Mouse (Mus musculus): ENCODE results near the gene Espnl. TPM values are rescaled to one million over a fixed set of nuclear protein-coding genes. Genes with fewer than 3 reads are reported as not detected.
A peak's percentile ranks its signal among the peaks of the same experiment; 100 is the strongest.

The Espnl gene
- polyA plus RNA-seq, 1 experiment from 2014 or later = 0.04 TPM

- Histone ChIP-seq H3K4me1 (peaks cover 12% of the 10 kb centered on the region; the same call in 1 of the 2 replicates), H3K9ac (no peak overlapping the region), H3K27me3 (no peaks in the 10 kb centered on the region), H3K4me3 (peak overlapping the region; percentile 68), H3K27ac (no peak overlapping the region), H3K9me3 (no peaks in the 10 kb centered on the region), H3K4me2 (peak overlapping the region; percentile 83), H3K36me3 (0 out of 2 replicates have a peak, but pooled peaks cover 6% of the 10 kb centered on the region)
- no peak for ATAC-seq (ENCODE audit: insufficient number of reproducible peaks, low FRiP score, low TSS enrichment, low read depth)
- WGBS = 75% methylated on average over 13 of the region's 13 CpGs
Observed at GRCm38 (mm10) chr1:91299026-91299706, 22.7 kb upstream of the Espnl start.

- 72% methylated on average over 5 of the region's 5 CpGs for WGBS
- ATAC-seq (ENCODE audit: insufficient number of reproducible peaks, low FRiP score, low TSS enrichment, low read depth) = no peak
- H3K9ac ChIP-seq = no peak overlapping the region
- peaks cover 12% of the 10 kb centered on the region; the same call in 1 of the 2 replicates for H3K4me1 ChIP-seq
- no peak overlapping the region for H3K4me2 ChIP-seq
- no peaks in the 10 kb centered on the region for H3K27me3 ChIP-seq
- H3K4me3 ChIP-seq = no peak overlapping the region
- H3K36me3 ChIP-seq = 0 out of 2 replicates have a peak, but pooled peaks cover 8% of the 10 kb centered on the region
- H3K27ac ChIP-seq = no peak overlapping the region
- no peaks in the 10 kb centered on the region for H3K9me3 ChIP-seq
Observed at GRCm38 (mm10) chr1:91299707-91300426, 22.0 kb upstream of the Espnl start.

- Histone ChIP-seq H3K4me1 (peaks cover 12% of the 10 kb centered on the region; the same call in 1 of the 2 replicates), H3K36me3 (peaks cover 14% of the 10 kb centered on the region; the same call in 1 of the 2 replicates), H3K4me2 (no peak overlapping the region), H3K4me3 (no peak overlapping the region), H3K27me3 (no peaks in the 10 kb centered on the region), H3K9ac (no peak overlapping the region), H3K9me3 (no peaks in the 10 kb centered on the region), H3K27ac (no peak overlapping the region)
- ATAC-seq (ENCODE audit: insufficient number of reproducible peaks, low FRiP score, low TSS enrichment, low read depth) = no peak
- 82% methylated on average over 3 of the region's 3 CpGs for WGBS
Observed at GRCm38 (mm10) chr1:91301206-91301920, 20.5 kb upstream of the Espnl start.

GRCm38 (mm10) chr1:91302021-91302420, 19.9 kb upstream of the Espnl start:
- no peak for ATAC-seq (ENCODE audit: insufficient number of reproducible peaks, low FRiP score, low TSS enrichment, low read depth)
- H3K4me1 ChIP-seq = peaks cover 12% of the 10 kb centered on the region; the same call in 1 of the 2 replicates
- H3K4me3 ChIP-seq = no peak overlapping the region
- H3K27me3 ChIP-seq = no peaks in the 10 kb centered on the region
- peaks cover 14% of the 10 kb centered on the region; the same call in 1 of the 2 replicates for H3K36me3 ChIP-seq
- H3K9me3 ChIP-seq = no peaks in the 10 kb centered on the region
- H3K9ac ChIP-seq = no peak overlapping the region
- H3K4me2 ChIP-seq = no peak overlapping the region
- 95% methylated on average over 3 of the region's 3 CpGs for WGBS
- H3K27ac ChIP-seq = no peak overlapping the region

GRCm38 (mm10) chr1:91304621-91305020, 17.3 kb upstream of the Espnl start:
- no peaks in the 10 kb centered on the region for H3K9me3 ChIP-seq
- H3K9ac ChIP-seq = no peak overlapping the region
- H3K4me3 ChIP-seq = no peak overlapping the region
- peaks cover 32% of the 10 kb centered on the region for H3K36me3 ChIP-seq
- no peak for ATAC-seq (ENCODE audit: insufficient number of reproducible peaks, low FRiP score, low TSS enrichment, low read depth)
- no peak overlapping the region for H3K4me2 ChIP-seq
- 81% methylated on average over 4 of the region's 4 CpGs for WGBS
- no peaks in the 10 kb centered on the region for H3K27me3 ChIP-seq
- H3K4me1 ChIP-seq = no peaks in the 10 kb centered on the region
- no peak overlapping the region for H3K27ac ChIP-seq

- Histone ChIP-seq H3K4me1 (peaks cover 2% of the 10 kb centered on the region; the same call in 1 of the 2 replicates), H3K4me3 (no peak overlapping the region), H3K9ac (no peak overlapping the region), H3K27ac (no peak overlapping the region), H3K36me3 (peaks cover 41% of the 10 kb centered on the region), H3K4me2 (no peak overlapping the region), H3K27me3 (no peaks in the 10 kb centered on the region), H3K9me3 (no peaks in the 10 kb centered on the region)
- WGBS = 95% methylated on average over 13 of the region's 13 CpGs
- ATAC-seq (ENCODE audit: insufficient number of reproducible peaks, low FRiP score, low TSS enrichment, low read depth) = no peak
Observed at GRCm38 (mm10) chr1:91309366-91310085, 12.3 kb upstream of the Espnl start.

- no peaks in the 10 kb centered on the region for H3K9me3 ChIP-seq
- no peak overlapping the region for H3K4me2 ChIP-seq
- H3K4me1 ChIP-seq = peaks cover 2% of the 10 kb centered on the region; the same call in 1 of the 2 replicates
- peaks cover 33% of the 10 kb centered on the region for H3K36me3 ChIP-seq
- H3K4me3 ChIP-seq = no peak overlapping the region
- no peaks in the 10 kb centered on the region for H3K27me3 ChIP-seq
- no peak for ATAC-seq (ENCODE audit: insufficient number of reproducible peaks, low FRiP score, low TSS enrichment, low read depth)
- no peak overlapping the region for H3K27ac ChIP-seq
- WGBS = 91% methylated on average over 4 of the region's 4 CpGs
- H3K9ac ChIP-seq = no peak overlapping the region
Observed at GRCm38 (mm10) chr1:91312273-91312672, 9.6 kb upstream of the Espnl start.

GRCm38 (mm10) chr1:91313251-91313650, 8.6 kb upstream of the Espnl start:
- WGBS = 36% methylated on average over 5 of the region's 5 CpGs
- Histone ChIP-seq H3K4me2 (no peak overlapping the region), H3K4me3 (no peak overlapping the region), H3K4me1 (peaks cover 2% of the 10 kb centered on the region; the same call in 1 of the 2 replicates), H3K36me3 (peaks cover 29% of the 10 kb centered on the region), H3K27ac (0 out of 2 replicates have a peak overlapping the region, but pooled peaks have one; percentile 27), H3K9me3 (no peaks in the 10 kb centered on the region), H3K9ac (no peak overlapping the region), H3K27me3 (no peaks in the 10 kb centered on the region)
- no peak; the same call in 1 of the 2 replicates for ATAC-seq (ENCODE audit: insufficient number of reproducible peaks, low FRiP score, low TSS enrichment, low read depth)

GRCm38 (mm10) chr1:91317656-91318055, 4.2 kb upstream of the Espnl start:
- Histone ChIP-seq H3K27me3 (no peaks in the 10 kb centered on the region), H3K4me3 (no peak overlapping the region), H3K9me3 (no peaks in the 10 kb centered on the region), H3K4me2 (no peak overlapping the region), H3K9ac (no peak overlapping the region), H3K27ac (no peak overlapping the region), H3K4me1 (peaks cover 6% of the 10 kb centered on the region; the same call in 1 of the 2 replicates), H3K36me3 (no peaks in the 10 kb centered on the region)
- ATAC-seq (ENCODE audit: insufficient number of reproducible peaks, low FRiP score, low TSS enrichment, low read depth) = no peak
- 84% methylated on average over 6 of the region's 6 CpGs for WGBS

- no peak overlapping the region for H3K4me2 ChIP-seq
- no peaks in the 10 kb centered on the region for H3K9me3 ChIP-seq
- H3K27me3 ChIP-seq = no peaks in the 10 kb centered on the region
- H3K36me3 ChIP-seq = no peaks in the 10 kb centered on the region
- H3K9ac ChIP-seq = no peak overlapping the region
- no peak overlapping the region for H3K27ac ChIP-seq
- no peak overlapping the region for H3K4me3 ChIP-seq
- no peak for ATAC-seq (ENCODE audit: insufficient number of reproducible peaks, low FRiP score, low TSS enrichment, low read depth)
- 0 out of 2 replicates have a peak, but pooled peaks cover 4% of the 10 kb centered on the region for H3K4me1 ChIP-seq
- 58% methylated on average over 2 of the region's 2 CpGs for WGBS
Observed at GRCm38 (mm10) chr1:91324646-91325045, 2.8 kb downstream of the Espnl start.

- no peak overlapping the region for H3K9ac ChIP-seq
- WGBS = 73% methylated on average over 4 of the region's 4 CpGs
- H3K4me3 ChIP-seq = no peak overlapping the region
- no peaks in the 10 kb centered on the region for H3K9me3 ChIP-seq
- H3K27ac ChIP-seq = no peak overlapping the region
- no peak overlapping the region for H3K4me2 ChIP-seq
- no peak for ATAC-seq (ENCODE audit: insufficient number of reproducible peaks, low FRiP score, low TSS enrichment, low read depth)
- H3K27me3 ChIP-seq = no peaks in the 10 kb centered on the region
- 0 out of 2 replicates have a peak, but pooled peaks cover 4% of the 10 kb centered on the region for H3K4me1 ChIP-seq
- no peaks in the 10 kb centered on the region for H3K36me3 ChIP-seq
Observed at GRCm38 (mm10) chr1:91325488-91326042, 3.7 kb downstream of the Espnl start.
